ENCODE assay signal across 28 mouse cellular contexts in the genomic region with DNA sequence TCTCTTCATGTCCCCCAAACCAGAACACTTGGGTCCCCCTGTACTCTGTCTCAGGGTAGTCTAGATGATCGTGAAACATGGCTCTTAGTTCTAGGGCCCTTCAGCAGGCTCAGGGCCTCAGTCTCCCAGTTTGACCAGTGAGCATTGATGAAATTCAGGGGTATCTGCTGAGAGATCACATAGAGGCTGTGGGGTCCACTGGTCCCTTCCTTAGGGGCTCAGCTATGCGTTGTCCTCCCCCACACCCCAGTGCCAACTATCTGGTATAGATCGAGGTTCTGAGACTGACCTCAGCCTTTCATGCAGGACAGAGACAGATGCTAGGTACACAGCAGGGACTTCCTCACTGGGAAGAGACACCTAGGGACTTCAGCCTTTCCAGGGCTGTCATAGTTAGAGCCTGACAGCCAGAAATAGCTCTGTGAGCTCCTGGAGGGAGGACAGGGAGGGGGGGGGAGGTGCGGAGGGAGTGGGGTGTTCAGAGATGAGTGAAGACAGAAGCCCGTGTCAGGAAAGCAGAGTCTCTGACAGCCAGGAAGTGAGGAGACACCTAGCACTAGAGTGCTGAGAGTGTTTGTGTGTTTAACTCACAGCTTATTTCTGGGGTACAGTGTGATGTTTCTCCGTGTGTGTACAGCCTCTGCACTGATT. TPM values are rescaled to one million over a fixed set of nuclear protein-coding genes. Genes with fewer than 3 reads are reported as not detected.
A peak's percentile ranks its signal among the peaks of the same experiment; 100 is the strongest.
DNase-seq lines count a peak whose midpoint lies in the region; ATAC-seq and TF ChIP-seq lines count a peak whose summit lies in the region.
"Had no signal": no experiment of that assay in that cellular context is flagged by ENCODE, and none has a peak within 500 bp of the region (broad histone marks: within the 10 kb centered on the region; RNA-seq: fewer than 3 reads in every experiment).

No protein-coding gene starts in this region.

- H3K27me3 ChIP-seq in heart, embryonic 13.5 days (replicated peaks): no peaks in the 10 kb centered on the region
- no peaks in the 10 kb centered on the region for H3K27me3 ChIP-seq in heart, postnatal 0 days (ENCODE audit: control insufficient read depth, insufficient read depth, low read length)
- no peaks in the 10 kb centered on the region for H3K27me3 ChIP-seq in forebrain, embryonic 16.5 days (replicated peaks; ENCODE audit: control insufficient read depth, insufficient read depth, low read length)
- H3K27me3 ChIP-seq: hindbrain, embryonic 15.5 days; limb, embryonic 15.5 days; liver, embryonic 13.5 days; megakaryocyte, embryonic 14.5 days; midbrain, embryonic 12.5 days; neural tube, embryonic 13.5 days; Patski had no signal

- intact Hi-C loops in heart, postnatal 14 days (cut with DNase I): no loop called here

- peak; percentile 91 for DNase-seq in heart, adult 11 months
- no peak for DNase-seq in heart, postnatal 14 days
- DNase-seq in heart, adult 8-10 months (ENCODE audit: low spot score): no peak
- peak; percentile 69 for DNase-seq in brain, adult 2 months (ENCODE audit: low read depth, low spot score)
- DNase-seq in heart, postnatal 0 days (ENCODE audit: low spot score): peak; percentile 83
- DNase-seq: adrenal gland, postnatal 14 days; cerebellum, adult 18-20 months; cerebellum, postnatal 10 days; forebrain, postnatal 0 days; kidney, adult 11 months; kidney, postnatal 14 days; layer of hippocampus, adult 9-11 months; liver, embryonic 13.5 days; lung, adult 18-20 months had no signal

- no peak for TF ChIP-seq CTCF in heart, postnatal 0 days (IDR thresholded peaks at IDR 0.05; ENCODE audit: low read depth)

- H3K9me3 ChIP-seq in heart, embryonic 13.5 days: no peaks in the 10 kb centered on the region
- no peaks in the 10 kb centered on the region for H3K9me3 ChIP-seq in heart, postnatal 0 days (replicated peaks; ENCODE audit: control insufficient read depth, low read length)
- H3K9me3 ChIP-seq in forebrain, embryonic 16.5 days (ENCODE audit: control insufficient read depth, low read length): no peaks in the 10 kb centered on the region
- H3K9me3 ChIP-seq: hindbrain, embryonic 10.5 days; hindbrain, embryonic 15.5 days; limb, embryonic 10.5 days; limb, embryonic 15.5 days; liver, embryonic 13.5 days; megakaryocyte, embryonic 14.5 days; midbrain, embryonic 12.5 days; neural tube, embryonic 13.5 days had no signal

- peaks cover 67% of the 10 kb centered on the region for H3K36me3 ChIP-seq in heart, embryonic 13.5 days
- H3K36me3 ChIP-seq in heart, postnatal 0 days (replicated peaks; ENCODE audit: control insufficient read depth, insufficient read depth, low read length): peaks cover 59% of the 10 kb centered on the region
- peaks cover 24% of the 10 kb centered on the region for H3K36me3 ChIP-seq in forebrain, embryonic 16.5 days (ENCODE audit: control insufficient read depth, insufficient read depth)

- peak overlapping the region; percentile 65 for H3K9ac ChIP-seq in heart, embryonic 13.5 days
- H3K9ac ChIP-seq in heart, postnatal 0 days (replicated peaks; ENCODE audit: low read depth, low read length): no peak overlapping the region
- no peak overlapping the region for H3K9ac ChIP-seq in forebrain, embryonic 16.5 days (replicated peaks; ENCODE audit: low read depth, low read length)
- H3K9ac ChIP-seq: forebrain, postnatal 0 days; hindbrain, embryonic 15.5 days; limb, embryonic 15.5 days; liver, embryonic 13.5 days; midbrain, embryonic 12.5 days; neural tube, embryonic 13.5 days had no signal

- peak overlapping the region; percentile 42 for H3K4me2 ChIP-seq in heart, embryonic 13.5 days
- peak overlapping the region; percentile 45 for H3K4me2 ChIP-seq in heart, postnatal 0 days (ENCODE audit: low read depth, low read length)
- H3K4me2 ChIP-seq in forebrain, embryonic 16.5 days (ENCODE audit: low read length): no peak overlapping the region
- H3K4me2 ChIP-seq: hindbrain, embryonic 15.5 days; limb, embryonic 15.5 days; liver, embryonic 13.5 days; midbrain, embryonic 12.5 days; neural tube, embryonic 13.5 days had no signal

- peak; percentile 24; the same call in 1 of the 2 replicates for TF ChIP-seq EP300 in heart, postnatal 0 days (IDR thresholded peaks at IDR 0.05; ENCODE audit: low read depth)

- peak; percentile 34; the same call in 1 of the 2 replicates for ATAC-seq in heart, embryonic 13.5 days (ENCODE audit: extremely low read depth, insufficient number of reproducible peaks, low FRiP score, low TSS enrichment)
- peak; percentile 78 for ATAC-seq in heart, postnatal 0 days (ENCODE audit: insufficient read depth, low read depth)
- no peak for ATAC-seq in forebrain, embryonic 16.5 days
- ATAC-seq: forebrain, postnatal 0 days; inflammation-experienced regulatory T-cells, adult 6 months; lung, postnatal 0 days; Patski had no signal

- 46% methylated on average over 6 of the region's 6 CpGs for WGBS in heart, embryonic 13.5 days
- 39% methylated on average over 6 of the region's 6 CpGs for WGBS in heart, postnatal 0 days
- WGBS in forebrain, embryonic 16.5 days: 88% methylated on average over 6 of the region's 6 CpGs

- peak overlapping the region; percentile 96 for H3K27ac ChIP-seq in heart, embryonic 13.5 days (replicated peaks)
- peak overlapping the region; percentile 87 for H3K27ac ChIP-seq in heart, postnatal 0 days (ENCODE audit: low read depth)
- no peak overlapping the region for H3K27ac ChIP-seq in forebrain, embryonic 16.5 days (ENCODE audit: low read length)
- H3K27ac ChIP-seq: hindbrain, embryonic 10.5 days; hindbrain, embryonic 15.5 days; limb, embryonic 10.5 days; limb, embryonic 15.5 days; liver, embryonic 13.5 days; midbrain, embryonic 12.5 days; neural tube, embryonic 13.5 days had no signal

- peaks cover 95% of the 10 kb centered on the region for H3K4me1 ChIP-seq in heart, embryonic 13.5 days
- peaks cover 77% of the 10 kb centered on the region for H3K4me1 ChIP-seq in heart, postnatal 0 days (ENCODE audit: control insufficient read depth, insufficient read depth)
- H3K4me1 ChIP-seq in forebrain, embryonic 16.5 days (replicated peaks; ENCODE audit: control insufficient read depth, insufficient read depth, low read length): peaks cover 23% of the 10 kb centered on the region

- H3K4me3 ChIP-seq in heart, embryonic 13.5 days: no peak overlapping the region
- no peak overlapping the region for H3K4me3 ChIP-seq in heart, postnatal 0 days (ENCODE audit: low read depth, low read length)
- no peak overlapping the region for H3K4me3 ChIP-seq in forebrain, embryonic 16.5 days (replicated peaks; ENCODE audit: low read length)
- H3K4me3 ChIP-seq: erythroblast, embryonic 14.5 days; hindbrain, embryonic 10.5 days; hindbrain, embryonic 15.5 days; limb, embryonic 10.5 days; limb, embryonic 15.5 days; liver, embryonic 13.5 days; megakaryocyte, embryonic 14.5 days; midbrain, embryonic 12.5 days; neural tube, embryonic 13.5 days had no signal

RNA-seq across cellular contexts. Expression of a gene that starts 5.9 kb away (rescaled TPM):
- 10 to 100 TPM; 17.6 to 18.1 TPM for total RNA-seq in heart, postnatal 14 days (2021)
- 25.6 and 28.2 TPM in 2 replicates for polyA plus RNA-seq in heart, embryonic 13.5 days (2015; fragmentation: Nextera tagmentation; extraction: Ambion mirVana)
- 10 to 100 TPM; 14.7 to 18.9 (median 16.5) TPM for total RNA-seq in heart, adult 8-10 months (2022)
- total RNA-seq in heart, postnatal 0 days (2014; rRNA removed; ENCODE audit: low replicate concordance): 36.8 and 37.4 TPM in 2 replicates
- polyA plus RNA-seq in heart, postnatal 0 days (2015; fragmentation: Nextera tagmentation; extraction: Ambion mirVana): 26.0 and 26.5 TPM in 2 replicates
- 24.7 and 26.4 TPM in 2 replicates for polyA plus RNA-seq in forebrain, embryonic 16.5 days (2015; fragmentation: Nextera tagmentation; extraction: Ambion mirVana)

RNA-seq across cellular contexts. Expression of a gene that starts 29.3 kb away (rescaled TPM):
- total RNA-seq in heart, postnatal 14 days (2021): 10 to 100 TPM; 22.0 to 28.0 TPM
- 26.4 and 28.5 TPM in 2 replicates for polyA plus RNA-seq in heart, embryonic 13.5 days (2015; fragmentation: Nextera tagmentation; extraction: Ambion mirVana)
- total RNA-seq in heart, adult 8-10 months (2022): 10 to 100 TPM; 10.5 to 17.8 (median 16.0) TPM
- total RNA-seq in heart, postnatal 0 days (2014; rRNA removed; ENCODE audit: low replicate concordance): 90.4 and 94.8 TPM in 2 replicates
- 43.1 and 63.4 TPM in 2 replicates for polyA plus RNA-seq in heart, postnatal 0 days (2015; fragmentation: Nextera tagmentation; extraction: Ambion mirVana)
- 150 and 152 TPM in 2 replicates for polyA plus RNA-seq in forebrain, embryonic 16.5 days (2015; fragmentation: Nextera tagmentation; extraction: Ambion mirVana)

RNA-seq across cellular contexts. Expression of a gene that starts 29.3 kb away (rescaled TPM):
- under 1 TPM; 0.10 to 0.19 TPM for total RNA-seq in heart, postnatal 14 days (2021)
- 0.43 and 0.76 TPM in 2 replicates for polyA plus RNA-seq in heart, embryonic 13.5 days (2015; fragmentation: Nextera tagmentation; extraction: Ambion mirVana)
- under 1 TPM in 3 of 4 experiments, not detected in 1; 0.06 to 0.20 (median 0.08) TPM for total RNA-seq in heart, adult 8-10 months (2022)
- total RNA-seq in heart, postnatal 0 days (2014; rRNA removed; ENCODE audit: low replicate concordance): 0.62 TPM in 1 of 2 replicates, not detected in the other
- 0.26 and 0.33 TPM in 2 replicates for polyA plus RNA-seq in heart, postnatal 0 days (2015; fragmentation: Nextera tagmentation; extraction: Ambion mirVana)
- 1.8 and 2.0 TPM in 2 replicates for polyA plus RNA-seq in forebrain, embryonic 16.5 days (2015; fragmentation: Nextera tagmentation; extraction: Ambion mirVana)
- total RNA-seq: common myeloid progenitor, adult 5-6 weeks had no signal

RNA-seq across cellular contexts. Expression of a gene that starts 35.1 kb away (rescaled TPM):
- total RNA-seq in heart, postnatal 14 days (2021): 10 to 100 TPM in 1 of 2 experiments, 1 to 10 TPM in 1; 3.9 to 14.1 TPM
- polyA plus RNA-seq in heart, embryonic 13.5 days (2015; fragmentation: Nextera tagmentation; extraction: Ambion mirVana): 14.4 and 14.9 TPM in 2 replicates
- total RNA-seq in heart, adult 8-10 months (2022): 1 to 10 TPM in 3 of 4 experiments, not detected in 1; 1.3 to 1.4 (median 1.3) TPM
- 26.3 and 44.3 TPM in 2 replicates for total RNA-seq in heart, postnatal 0 days (2014; rRNA removed; ENCODE audit: low replicate concordance)
- polyA plus RNA-seq in heart, postnatal 0 days (2015; fragmentation: Nextera tagmentation; extraction: Ambion mirVana): 7.0 and 8.2 TPM in 2 replicates
- polyA plus RNA-seq in forebrain, embryonic 16.5 days (2015; fragmentation: Nextera tagmentation; extraction: Ambion mirVana): 389 and 395 TPM in 2 replicates

RNA-seq across cellular contexts. Expression of a gene that starts 45.1 kb away (rescaled TPM):
- 100 to 1,000 TPM; 150 to 151 TPM for total RNA-seq in heart, postnatal 14 days (2021)
- polyA plus RNA-seq in heart, embryonic 13.5 days (2015; fragmentation: Nextera tagmentation; extraction: Ambion mirVana): 151 and 166 TPM in 2 replicates
- total RNA-seq in heart, adult 8-10 months (2022): 100 to 1,000 TPM; 165 to 184 (median 175) TPM
- total RNA-seq in heart, postnatal 0 days (2014; rRNA removed; ENCODE audit: low replicate concordance): 301 and 362 TPM in 2 replicates
- 145 and 147 TPM in 2 replicates for polyA plus RNA-seq in heart, postnatal 0 days (2015; fragmentation: Nextera tagmentation; extraction: Ambion mirVana)
- polyA plus RNA-seq in forebrain, embryonic 16.5 days (2015; fragmentation: Nextera tagmentation; extraction: Ambion mirVana): 423 and 435 TPM in 2 replicates

Comparison
In these comparisons a context has a peak if more than half of its experiments do, and no peak if none do; other contexts are left out.
1. DNase-seq: peak in heart, adult 11 months (single experiment), brain, adult 2 months (single experiment) and heart, postnatal 0 days (single experiment); none in heart, postnatal 14 days (0 of 2) and heart, adult 8-10 months (single experiment).